Mouse (Mus musculus): ENCODE measurements at regions not wholly inside any gene's neighbourhood (a gene's known extent, or its start where the extent isn't known, plus 50 kb on each side); places are given as distances from the start of the nearest gene placed in this dataset.

DNA sequence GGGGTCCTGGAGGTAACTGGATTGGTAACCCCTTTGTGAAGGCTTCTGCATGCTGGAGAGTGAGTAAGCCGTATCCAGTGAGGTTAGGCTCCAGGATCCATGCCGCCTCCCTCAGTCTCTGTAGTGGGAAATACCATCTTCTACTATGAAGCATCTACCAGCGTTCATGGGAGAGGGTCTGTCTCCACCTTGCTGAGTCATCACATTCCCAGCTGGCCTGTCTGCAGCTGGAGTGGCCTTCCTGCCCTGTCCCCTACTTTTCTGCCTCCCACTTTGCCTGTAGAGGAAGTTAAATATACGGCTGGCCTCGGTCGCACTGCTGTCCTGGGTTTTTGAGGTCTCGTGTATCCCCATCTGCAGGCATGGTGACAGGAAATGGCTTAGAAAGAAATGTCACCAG lies 78.0 kb upstream of the Sec14l1 start:
- no peak for DNase-seq
- intact Hi-C loops (cut with DNase I), result no loop called here

- DNase-seq, result no peak
- intact Hi-C loops (cut with DNase I), result no loop called here
Measured at GRCm38 (mm10) chr11:117038282-117039106, 76.5 kb upstream of the Sec14l1 start.

DNA sequence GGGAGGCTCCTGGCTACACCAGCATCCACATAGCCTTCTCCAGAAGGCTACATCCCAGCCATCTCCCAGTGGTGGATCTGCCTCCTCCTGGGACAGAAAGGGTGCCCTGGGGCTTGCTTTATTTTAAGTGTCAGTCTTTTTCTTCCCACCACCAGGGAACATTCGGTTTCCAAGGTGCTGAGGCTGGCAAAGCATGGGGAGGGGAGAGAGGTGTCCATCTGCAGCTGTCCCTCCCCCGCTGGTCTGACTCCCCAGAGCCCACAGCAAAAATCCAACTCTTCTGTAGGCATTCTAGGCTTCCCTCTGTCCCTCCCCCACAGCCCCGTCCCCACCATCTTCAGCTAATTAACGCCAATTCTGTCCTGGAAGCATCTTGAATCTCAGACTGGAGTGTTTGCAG lies 74.1 kb upstream of the Sec14l1 start:
- no peak for DNase-seq
- intact Hi-C loops (cut with DNase I), result no loop called here

DNA sequence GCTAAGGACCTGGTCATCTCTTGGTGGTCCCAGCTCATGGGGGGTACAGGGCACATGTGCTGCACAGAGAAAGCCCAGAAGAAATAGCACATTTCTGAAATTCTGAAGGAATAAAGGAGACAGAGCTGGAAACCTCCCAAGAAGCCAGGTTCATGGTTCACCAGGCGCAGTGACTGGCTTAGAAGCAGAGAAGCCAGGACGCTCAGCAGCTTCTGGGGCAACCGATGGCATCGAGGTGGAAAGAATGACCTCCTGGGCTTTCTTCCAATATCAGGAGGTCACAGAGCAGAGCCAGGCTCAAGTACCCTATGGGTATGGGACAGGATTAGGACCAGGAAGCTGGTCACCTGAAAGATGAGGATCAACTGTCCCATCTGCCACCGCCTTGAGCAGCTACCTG lies 72.6 kb upstream of the Sec14l1 start:
- intact Hi-C loops (cut with DNase I), result no loop called here
- DNase-seq, result no peak

- DNase-seq, result peak; percentile 47 to 53
- intact Hi-C loops (cut with DNase I), result no loop called here
Measured at GRCm38 (mm10) chr11:117043524-117043923, 71.4 kb upstream of the Sec14l1 start.

DNA sequence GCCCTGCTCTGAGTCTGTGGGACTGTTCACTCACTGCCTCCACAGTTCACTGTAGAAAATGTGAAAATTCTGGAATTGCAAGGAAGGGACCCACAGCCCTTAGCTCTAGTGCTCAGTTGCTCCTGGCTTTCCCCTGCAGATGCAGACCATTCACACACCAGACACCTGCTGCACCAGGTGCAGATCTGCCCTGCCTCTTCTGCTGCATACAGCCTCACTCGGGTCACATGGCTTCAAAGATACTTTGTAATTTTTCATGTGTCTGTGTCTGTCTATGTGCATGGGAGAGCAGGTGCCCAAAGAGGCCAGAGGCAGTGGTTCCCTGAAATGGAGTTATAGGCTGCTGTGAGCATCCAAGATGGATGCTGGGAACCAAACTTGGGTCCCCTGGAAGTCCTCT lies 70.2 kb upstream of the Sec14l1 start:
- DNase-seq, result no peak
- intact Hi-C loops (cut with DNase I), result no loop called here

GRCm38 (mm10) chr11:117046636-117047035 lies 68.3 kb upstream of the Sec14l1 start:
- intact Hi-C loops (cut with DNase I), result no loop called here
- no peak for DNase-seq

- intact Hi-C loops (cut with DNase I), result no loop called here
- DNase-seq, result peak in 1 of 2 experiments; percentile 16
Measured at GRCm38 (mm10) chr11:117047172-117047950, 67.6 kb upstream of the Sec14l1 start.

DNA sequence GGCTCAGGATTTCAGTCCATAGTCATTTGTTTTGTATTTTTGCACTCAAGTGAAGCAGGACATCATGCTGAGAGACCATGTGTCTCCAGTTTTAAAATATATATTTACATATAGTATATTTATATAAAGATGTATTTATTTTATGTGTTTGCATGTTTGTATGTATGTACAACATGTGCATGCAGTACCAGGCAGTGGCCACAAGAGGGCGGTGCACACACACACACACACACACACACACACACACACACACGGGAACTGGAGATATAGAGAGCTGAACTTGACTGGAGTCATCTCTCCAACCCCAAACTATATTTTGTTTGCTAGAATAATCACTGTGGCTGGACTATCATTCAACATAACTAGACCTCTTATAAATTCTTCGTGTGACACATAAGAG lies 66.1 kb upstream of the Sec14l1 start:
- intact Hi-C loops (cut with DNase I), result no loop called here

DNA sequence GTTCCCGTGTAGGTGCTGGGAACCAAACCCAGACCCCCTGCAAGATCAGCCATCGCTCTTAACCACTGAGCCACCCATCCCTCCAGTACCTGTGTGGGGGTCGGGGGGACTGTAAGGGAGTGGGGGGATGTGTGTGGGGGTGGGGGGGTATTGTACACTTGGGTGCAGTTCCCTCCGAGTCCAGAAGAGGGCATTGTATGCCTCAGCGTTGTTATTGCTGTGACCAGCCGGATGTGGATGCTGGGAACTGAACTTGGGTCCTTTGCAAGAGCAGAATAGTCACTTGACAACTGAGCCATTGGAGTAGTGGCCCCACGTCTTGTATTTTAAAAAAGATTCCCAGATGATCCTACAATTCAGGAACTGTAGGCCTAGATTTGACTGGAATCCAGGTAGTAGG lies 64.2 kb upstream of the Sec14l1 start:
- intact Hi-C loops (cut with DNase I), result no loop called here
- no peak for DNase-seq

More for the DNA sequence above, 66.1 kb upstream of the Sec14l1 start:
- DNase-seq, result no peak

DNA sequence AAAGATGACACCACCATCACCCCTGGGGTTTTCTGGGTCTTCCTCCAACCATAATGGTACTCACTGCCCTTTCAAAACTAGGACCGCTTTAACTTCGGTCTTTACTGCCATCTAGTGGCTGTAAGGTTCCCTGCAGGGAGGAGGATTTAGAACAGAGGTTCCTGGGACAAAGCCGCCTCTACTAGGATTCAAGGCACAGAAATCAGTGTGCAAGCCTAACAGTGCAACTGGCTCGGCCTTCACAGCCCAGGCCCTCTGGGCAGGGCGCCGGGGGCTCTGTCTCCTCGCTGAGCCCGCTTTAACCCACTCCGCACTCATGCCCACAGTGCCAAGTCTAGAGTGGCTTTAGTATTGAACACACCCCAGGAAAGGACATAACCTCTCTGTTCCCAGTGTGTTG lies 58.0 kb upstream of the Sec14l1 start:
- intact Hi-C loops (cut with DNase I), result loop anchor here (2.0 kb wide), 2 partner anchors 138 to 172 kb away; partner anchors contain the start of gene Mgat5b
- peak in 1 of 2 experiments; percentile 46 for DNase-seq

GRCm38 (mm10) chr11:117057451-117057850 lies 57.5 kb upstream of the Sec14l1 start:
- intact Hi-C loops (cut with DNase I), result loop anchor here (2.0 kb wide), 2 partner anchors 139 to 173 kb away; partner anchors contain the start of gene Mgat5b
- DNase-seq, result no peak

DNA sequence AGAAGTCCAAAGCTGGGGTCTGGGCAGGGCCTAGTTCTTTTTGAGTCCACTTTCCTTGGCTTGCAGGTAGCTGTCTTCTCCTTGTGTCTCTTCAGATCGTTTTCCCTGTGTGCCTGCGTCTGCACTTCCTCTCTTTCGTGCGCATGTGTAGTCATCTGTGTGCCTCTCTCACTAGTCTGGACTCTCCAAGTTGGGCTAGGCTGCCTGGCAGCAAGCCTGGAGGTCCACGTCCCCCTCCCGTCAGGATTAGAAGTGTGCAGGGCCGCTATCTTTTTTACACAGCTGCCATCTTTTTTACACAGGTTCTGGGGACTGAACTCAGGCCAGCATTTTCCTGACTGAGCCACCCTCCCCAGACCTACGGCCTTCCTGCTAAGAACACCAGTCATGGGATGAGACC lies 55.8 kb upstream of the Sec14l1 start:
- no peak for DNase-seq
- intact Hi-C loops (cut with DNase I), result no loop called here

DNA sequence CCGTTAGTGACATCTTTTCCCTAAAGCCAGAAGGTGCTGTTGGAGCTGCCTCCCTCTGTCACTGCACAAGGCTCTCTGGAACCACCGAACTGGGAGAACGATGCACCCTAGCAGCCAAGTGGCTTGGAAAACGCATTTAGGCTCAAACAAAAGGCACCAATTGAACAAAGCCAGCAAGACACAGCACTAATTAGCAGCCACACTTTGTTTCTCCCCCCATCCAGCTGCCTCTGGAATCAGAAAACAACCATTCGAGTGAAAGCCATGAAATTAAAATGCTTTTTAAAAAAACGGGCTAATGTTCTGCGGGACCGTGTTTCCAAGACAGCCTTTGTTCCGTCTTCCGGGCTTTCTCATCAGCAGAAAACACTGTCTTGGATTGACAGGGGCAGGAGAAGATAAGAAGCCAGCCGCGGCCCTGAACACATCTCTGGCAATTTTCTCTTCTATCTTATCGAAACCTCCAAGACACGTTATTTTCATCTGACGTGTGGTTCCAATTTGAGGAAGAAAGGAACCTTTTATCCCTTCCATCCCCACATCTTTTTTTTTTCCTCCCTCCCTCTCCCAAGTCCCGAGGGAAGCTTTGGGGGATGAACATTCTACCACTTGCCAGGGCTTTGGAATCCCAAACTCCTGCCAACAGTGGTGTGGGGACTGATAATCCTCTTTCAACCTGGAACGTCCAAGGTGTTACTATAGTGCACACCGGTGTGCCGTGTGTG lies 54.8 kb upstream of the Sec14l1 start:
- intact Hi-C loops (cut with DNase I), result no loop called here
- DNase-seq, result no peak

DNA sequence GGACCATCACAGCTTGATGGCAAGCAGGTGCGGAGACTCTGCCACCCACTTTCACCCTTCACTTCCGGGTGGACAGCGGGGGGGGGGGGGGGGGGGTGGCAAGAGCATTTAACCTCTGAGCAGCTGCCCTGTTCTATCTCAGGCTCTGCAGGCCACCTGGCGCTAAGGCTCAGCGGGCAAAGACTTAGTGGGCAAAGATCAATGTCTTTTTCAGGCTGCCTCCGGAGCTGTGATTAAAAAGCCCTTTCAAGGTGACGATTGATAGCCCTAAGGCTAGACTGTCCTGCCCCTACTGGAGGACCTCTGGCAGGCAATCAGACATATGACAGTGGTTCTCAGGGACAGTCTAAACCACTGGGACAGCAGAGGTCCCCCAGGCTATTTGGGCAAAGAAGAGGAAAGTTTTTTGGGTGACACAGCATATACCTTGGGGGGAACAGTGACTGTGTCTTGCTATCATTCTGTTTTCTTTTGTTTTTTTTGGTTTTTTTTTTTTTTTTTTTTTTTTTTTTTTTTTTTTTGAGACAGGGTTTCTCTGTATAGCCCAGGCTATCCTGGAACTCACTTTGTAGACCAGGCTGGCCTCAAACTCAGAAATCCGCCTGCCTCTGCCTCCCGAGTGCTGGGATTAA lies 54.1 kb upstream of the Sec14l1 start:
- no peak for DNase-seq
- intact Hi-C loops (cut with DNase I), result no loop called here

DNA sequence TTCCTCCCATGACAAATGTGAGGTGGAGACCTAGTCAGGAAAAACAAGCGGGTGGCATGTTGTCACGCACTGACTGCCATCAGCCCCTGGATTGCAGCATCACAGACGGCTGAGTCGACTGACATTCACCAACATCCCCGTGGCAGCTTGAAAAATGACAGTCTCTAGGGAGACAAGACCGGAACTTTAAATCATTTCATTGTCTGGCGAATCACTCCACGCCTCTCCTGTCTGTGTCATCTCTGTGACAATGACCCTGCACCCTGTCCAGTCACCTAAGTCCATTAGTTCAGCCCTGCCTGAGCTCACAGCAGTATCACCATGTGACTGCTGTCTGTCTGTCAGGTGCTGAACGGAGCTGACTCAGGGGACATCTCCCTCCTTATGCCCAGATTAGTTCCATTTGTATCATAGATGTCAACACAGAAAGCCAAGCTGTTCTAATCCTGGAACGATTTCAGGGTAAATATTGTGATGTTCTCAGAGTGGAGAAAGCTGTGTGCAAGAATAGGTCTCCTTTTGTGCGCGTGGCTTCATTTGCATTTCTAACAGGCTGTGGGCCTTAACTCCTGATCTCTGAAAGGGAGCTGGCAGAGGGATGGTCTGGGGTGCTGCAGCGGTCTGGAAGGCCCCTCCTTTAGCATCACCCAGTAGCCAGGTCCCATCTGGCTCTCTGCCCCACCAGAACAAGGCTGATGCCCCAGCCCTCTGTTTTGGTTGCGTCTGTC lies 52.0 kb upstream of the Sec14l1 start:
- no peak for DNase-seq
- intact Hi-C loops (cut with DNase I), result no loop called here
